Mouse (Mus musculus) 416B (cell line): ENCODE data around the gene Ncoa3.

Experiments used
- DNase-seq: peaks from one replicate; pipeline ENCODE4 v3.0.0; 2011; ENCODE audit warnings: low read depth

The Ncoa3 gene

DNA sequence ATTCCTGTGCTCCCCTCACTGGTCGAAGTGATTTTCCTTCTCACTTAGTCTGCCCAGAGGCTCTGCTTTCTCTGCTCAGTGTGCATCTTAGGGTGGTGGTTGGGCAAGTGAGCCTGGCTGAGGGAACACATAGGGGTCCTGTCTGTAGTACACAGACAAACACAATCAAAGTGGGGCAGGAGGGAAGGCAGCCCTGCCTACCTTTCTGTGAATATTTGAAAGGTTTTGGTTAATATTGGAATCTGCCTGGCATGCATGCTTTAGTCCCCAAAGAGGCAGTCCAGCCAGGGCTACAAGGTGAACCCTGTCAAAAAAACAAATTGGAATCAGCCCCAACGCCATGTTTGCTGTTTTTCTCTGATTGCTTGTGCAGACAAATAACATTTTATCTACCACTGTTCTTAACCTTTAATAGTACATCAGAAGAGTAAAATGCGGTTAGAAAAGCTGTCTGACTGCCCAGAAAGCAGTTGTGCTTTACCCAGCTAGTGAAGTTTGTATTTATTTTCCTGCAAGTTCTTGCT lies 42.6 kb downstream of the Ncoa3 start:
- DNase-seq: no peak

DNA sequence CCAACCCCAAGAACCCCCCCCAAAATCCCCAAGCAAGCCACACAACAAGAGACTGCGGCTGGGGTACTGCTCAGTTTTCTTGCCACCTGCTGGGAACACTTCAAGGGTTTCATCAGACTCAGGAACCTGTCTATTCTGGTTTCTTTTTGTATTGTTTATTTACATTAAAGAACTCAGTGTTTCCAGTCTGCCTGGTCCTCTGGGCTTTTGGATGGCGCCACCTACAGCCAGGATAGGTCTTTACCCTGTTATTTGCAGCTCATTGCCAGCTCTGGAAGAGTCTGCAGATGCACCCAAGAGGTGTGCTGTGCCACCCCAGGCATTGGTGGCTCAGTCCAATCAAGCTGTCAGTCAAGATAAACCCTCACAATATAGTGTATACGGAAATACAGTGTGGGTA lies 43.3 kb downstream of the Ncoa3 start:
- DNase-seq: peak; percentile 86

DNA sequence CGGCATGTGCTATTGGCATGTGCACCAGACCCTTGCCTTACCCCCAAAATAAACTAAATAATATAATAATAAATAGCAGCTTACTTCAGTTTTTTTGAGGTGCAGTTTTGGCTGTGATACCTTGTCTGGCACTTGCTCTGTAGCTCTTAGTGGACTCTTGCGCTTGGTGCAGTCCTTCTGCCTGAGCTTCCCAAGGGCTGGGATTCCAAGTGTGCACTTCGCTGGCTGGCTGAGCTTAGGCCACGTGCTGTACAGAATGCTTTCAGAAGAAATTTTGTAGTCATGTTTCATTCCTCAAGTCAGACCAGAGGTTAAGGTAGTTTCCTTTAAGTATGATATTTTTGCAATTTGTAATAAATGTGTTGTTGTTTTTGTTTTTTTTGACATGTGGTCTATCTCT lies 47.2 kb downstream of the Ncoa3 start:
- DNase-seq: no peak

DNA sequence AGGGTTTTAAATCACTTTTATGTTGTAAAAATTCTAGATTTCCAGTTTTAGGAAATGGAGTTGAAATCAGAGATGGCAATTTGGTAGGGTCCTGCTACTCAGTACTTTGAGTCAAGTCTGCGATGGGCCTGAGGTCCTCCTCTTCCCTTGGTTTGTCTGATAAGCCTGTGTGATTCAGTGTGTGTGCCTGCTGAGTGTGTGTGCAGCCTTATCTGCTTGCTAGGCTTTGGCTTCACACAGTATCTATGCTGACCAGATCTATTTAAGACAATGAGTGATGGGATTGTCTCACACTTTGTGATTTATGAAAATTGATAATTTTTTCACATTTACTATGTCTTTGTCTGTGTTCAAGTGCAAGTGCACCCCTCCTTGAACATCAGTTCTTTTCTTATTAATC lies 50.1 kb downstream of the Ncoa3 start:
- DNase-seq: peak; percentile 72

DNA sequence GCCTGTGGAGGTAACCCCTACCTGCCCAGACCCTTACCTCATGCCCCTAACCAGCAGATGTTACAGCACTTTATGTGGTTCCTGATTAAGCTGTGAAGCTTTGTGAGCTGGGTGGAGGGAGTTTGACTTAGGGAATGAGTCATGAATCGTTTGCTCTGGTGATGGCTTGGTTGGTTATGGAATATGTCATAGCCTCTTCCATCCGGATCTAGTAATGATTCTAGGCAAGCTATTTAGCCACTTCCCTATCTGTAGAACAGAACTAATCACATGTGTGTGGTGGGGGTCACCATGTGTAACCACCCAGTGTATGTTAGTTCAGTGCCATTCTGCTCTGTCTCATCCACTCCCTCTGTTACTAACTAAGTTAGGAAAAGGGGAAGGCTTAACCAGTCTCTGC lies 52.6 kb downstream of the Ncoa3 start:
- DNase-seq: peak; percentile 84

DNA sequence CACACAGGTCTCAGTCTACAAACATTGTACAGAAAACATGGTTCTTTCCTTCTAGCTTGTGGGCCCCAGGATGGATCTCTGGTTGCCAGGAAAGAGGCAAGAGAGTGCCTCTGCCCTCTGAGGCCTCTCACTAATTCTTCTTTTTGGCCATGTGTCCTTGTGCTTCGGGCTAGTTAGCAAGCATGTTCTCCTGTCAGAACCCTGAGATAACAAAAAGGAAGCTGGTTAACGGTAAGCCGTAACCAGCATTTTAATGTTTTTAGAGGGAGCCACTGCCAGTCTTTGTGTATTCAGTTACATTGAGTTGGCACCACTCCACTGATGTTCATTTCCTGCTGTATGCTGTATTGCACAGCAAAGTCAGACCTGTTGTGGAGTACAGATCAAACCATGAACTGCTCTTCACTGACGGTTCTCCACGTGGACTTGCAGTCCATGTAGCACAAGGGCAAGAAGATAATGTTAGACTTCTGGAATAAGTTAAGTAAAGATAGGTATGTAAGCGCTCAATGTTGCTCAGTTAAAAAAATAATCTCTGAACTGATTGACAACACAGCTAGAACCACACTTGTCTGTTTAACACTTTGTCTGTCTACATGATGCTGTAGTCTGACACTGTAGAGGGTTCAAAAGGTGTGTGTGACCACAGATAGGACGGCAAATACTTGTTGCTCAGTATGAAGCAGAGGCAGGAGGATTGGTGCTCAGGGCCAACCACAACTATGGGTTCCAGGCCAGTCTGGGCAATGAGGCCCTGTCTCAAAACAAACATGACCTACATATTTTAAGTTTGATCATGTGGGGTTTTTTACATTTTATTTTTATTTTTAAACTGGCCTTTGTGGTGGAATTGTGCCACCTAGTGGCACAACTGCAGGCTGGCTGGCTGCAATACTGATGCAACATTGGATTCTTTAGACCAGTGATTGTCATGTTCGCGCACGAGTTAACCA lies 53.4 kb downstream of the Ncoa3 start:
- DNase-seq: peak; percentile 83

DNA sequence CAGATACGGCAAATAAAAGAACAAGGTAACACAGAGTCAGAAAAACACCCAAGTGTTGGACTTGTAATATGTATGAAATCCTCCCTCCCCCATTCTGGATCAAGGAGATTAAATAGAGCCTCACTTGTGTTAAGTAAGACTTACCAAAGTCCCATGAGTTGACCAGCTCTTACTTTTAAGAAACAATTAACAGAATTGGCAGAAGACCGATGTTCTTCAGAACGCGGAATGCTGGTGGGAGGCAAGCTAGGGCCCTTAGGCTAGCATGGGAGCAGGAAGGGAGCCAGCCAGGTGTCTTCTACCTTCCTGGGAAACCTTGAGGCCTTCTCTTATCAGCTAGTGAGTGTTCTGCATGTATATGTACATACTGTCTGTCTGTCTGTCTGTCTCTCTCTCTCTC lies 55.5 kb downstream of the Ncoa3 start:
- no peak for DNase-seq

DNA sequence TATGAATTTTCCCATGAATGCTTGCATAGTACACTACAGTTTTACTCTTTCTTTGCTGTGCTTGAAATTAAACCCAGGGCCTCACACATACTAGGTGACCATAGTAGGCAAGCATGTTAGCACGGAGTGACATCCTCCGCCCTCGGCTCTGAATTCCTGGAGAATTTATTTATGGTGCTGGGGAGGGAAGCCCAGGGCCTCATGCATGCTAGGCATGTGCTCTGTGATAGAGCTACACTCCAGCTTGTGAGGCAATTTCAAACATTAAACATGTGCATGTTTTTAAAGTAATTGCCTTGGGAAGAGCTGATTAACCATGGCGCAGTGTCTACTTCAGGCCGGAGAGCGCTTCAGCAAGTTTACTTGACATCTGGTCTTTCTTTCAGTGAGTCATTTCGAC lies 56.4 kb downstream of the Ncoa3 start:
- no peak for DNase-seq

DNA sequence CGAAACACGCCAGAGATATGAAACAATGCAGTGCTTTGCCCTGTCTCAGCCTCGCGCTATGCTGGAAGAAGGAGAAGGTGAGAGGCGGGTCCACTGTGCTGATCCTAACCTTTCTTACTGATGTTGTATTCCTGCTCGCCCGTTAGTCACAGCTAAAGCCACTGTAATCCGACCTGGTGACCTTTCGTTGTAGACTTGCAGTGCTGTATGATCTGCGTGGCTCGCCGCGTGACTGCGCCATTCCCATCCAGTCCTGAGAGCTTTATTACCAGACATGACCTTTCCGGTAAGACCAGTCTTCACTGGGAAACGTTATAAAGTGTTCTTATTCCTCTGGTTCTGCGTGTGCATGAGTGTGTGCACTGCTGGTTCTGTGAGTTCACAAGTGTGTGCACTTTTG lies 59.0 kb downstream of the Ncoa3 start:
- no peak for DNase-seq

DNA sequence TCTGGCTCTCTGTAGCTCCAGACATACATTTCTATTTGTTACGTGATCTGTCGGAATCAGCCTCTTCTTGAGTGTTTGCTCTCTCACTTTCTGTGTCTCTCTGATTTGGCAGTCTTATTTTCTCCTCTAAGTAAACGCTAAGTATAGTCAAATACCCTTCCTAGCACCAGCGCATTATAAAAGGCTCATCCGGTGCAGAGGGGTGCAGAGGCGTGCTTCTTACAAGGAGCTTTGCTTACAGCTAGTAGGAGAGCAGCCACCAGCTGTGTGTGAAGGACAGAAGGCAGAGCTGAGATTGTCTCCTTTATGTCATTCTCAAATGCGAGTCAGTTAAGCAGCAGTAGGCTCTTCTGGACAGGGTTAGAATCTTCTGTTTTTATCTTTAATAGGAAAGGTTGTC lies 59.5 kb downstream of the Ncoa3 start:
- no peak for DNase-seq

DNA sequence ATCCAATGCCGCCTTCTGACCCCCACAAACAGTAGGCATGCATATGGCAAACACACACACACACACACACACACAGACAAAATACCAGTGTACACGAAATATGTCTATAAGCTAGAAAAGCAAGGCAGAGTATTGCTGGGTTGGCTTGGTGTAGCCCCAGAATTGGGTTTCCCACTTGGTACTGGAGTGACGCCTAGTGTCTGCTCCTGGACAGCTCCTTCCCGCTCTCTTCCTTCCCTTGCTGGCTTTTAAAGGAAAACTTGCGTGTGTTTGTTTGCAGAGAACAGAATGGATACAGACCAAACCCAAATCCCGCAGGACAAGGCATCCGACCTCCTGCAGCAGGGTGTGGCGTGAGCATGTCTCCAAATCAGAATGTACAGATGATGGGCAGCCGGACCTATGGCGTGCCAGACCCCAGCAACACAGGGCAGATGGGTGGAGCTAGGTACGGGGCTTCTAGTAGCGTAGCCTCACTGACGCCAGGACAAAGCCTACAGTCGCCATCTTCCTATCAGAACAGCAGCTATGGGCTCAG lies 61.6 kb downstream of the Ncoa3 start:
- no peak for DNase-seq

DNA sequence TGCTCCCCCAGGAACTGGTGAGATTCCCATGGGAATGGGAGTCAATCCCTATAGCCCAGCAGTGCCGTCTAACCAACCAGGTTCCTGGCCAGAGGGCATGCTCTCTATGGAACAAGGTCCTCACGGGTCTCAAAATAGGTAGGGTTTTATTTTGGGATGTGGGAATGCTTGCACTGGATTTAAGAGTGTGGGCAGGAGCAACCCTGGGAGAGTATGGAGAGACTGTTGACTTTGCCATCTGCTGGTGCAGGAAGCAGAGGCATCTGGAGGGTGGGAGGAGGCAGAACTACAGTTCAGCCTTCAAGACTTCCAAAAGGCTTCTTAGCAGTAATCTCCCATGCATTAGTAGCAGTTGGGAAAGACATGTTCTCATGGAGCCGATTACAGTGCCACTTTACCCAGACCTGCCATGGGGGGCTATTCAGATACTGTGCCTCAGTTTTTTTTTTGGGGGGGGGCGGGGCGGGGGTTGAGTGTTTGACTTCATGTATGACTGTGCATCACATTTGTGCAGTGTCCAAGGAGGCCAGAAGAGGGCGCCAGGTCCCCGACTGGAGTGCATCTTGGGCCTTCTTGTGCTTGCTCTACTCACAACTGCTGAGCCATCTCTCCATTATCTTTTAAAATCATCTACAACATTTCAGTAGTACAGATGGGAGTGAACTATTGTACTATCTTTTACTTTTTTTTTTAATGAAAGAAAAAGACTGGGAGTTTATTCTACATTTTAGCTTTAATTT lies 67.4 kb downstream of the Ncoa3 start:
- peak; percentile 51 for DNase-seq

DNA sequence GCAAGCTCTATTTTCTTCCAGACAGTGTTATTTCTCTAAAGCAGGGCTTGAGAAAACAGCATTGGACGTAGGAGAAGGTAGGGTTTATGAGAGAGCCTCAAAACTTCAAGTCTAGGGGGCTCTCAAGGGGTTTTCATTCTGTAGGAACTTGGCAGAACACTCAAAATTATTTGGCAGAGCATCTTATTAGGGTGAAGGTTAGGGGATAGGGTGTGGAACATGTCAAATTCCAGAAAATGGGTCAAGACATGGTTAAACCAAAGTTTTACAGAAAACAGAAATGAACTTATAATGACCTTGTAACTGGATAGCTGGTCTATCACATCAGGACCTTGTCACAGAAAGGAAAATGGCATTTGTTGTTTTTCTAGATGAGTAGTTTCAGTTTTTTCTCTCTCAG lies 69.6 kb downstream of the Ncoa3 start:
- DNase-seq: no peak

DNA sequence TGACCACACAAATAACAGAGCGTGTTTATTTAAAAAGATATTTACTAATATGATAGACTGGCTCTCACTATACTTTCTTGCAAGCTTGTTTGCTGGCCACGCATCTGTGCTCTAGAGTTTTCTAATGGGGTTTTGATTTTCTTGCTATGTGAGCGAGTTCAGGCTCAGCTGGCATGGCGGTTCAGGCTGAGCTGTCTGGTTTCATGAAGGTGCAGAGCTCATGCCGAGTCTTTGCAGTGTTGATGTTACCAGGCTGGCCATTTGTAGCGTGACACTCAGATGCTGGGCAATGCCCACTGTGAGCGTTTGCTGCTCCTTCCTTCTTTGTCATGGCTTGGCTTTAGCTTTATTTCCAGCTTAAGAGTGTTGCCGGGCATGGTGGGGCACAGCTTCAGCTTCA lies 70.0 kb downstream of the Ncoa3 start:
- no peak for DNase-seq

DNA sequence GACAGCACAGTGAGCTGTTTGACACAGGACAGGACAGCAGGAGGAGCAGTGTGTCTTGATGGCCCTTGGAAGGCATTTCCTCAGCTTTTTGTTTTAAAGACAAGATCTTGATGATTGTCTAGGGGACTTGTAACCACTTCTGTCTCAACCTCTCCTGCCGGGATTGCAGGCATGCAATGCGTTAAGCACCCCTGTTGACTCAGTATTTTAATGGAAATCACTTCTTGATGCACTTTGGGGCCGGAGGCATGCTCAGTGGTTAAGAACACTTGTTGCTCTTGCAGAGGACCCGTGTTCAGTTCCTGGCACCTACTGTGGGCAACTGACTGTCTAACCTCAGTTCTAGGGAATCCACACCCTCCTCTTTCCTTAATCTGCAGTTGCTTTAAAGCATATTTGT lies 74.0 kb downstream of the Ncoa3 start:
- no peak for DNase-seq

DNA sequence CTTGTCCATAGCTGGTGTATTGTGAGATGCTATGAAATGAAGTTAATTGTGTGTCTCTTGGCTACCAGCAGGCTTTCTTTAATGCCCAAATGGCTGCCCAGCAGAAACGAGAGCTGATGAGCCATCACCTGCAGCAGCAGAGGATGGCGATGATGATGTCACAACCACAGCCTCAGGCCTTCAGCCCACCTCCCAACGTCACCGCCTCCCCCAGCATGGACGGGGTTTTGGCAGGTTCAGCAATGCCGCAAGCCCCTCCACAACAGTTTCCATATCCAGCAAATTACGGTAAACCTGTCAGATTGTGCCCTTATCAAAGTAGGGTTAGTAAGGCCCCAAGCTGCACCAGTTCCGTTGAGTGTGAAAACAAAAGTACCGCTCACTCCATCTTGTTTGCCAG lies 75.8 kb downstream of the Ncoa3 start:
- DNase-seq: no peak

DNA sequence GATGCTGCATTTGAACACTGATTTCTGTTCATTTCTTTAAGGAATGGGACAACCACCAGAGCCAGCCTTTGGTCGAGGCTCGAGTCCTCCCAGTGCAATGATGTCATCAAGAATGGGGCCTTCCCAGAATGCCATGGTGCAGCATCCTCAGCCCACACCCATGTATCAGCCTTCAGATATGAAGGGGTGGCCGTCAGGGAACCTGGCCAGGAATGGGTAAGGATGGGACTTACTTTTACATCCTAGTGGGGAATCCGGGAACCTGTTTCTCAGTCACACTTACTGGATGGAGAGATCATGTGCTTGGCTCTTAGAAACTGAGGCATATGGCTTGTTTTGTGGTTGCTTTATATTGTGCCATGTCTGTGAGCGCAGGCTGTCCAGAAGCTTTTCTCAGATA lies 76.7 kb downstream of the Ncoa3 start:
- no peak for DNase-seq

DNA sequence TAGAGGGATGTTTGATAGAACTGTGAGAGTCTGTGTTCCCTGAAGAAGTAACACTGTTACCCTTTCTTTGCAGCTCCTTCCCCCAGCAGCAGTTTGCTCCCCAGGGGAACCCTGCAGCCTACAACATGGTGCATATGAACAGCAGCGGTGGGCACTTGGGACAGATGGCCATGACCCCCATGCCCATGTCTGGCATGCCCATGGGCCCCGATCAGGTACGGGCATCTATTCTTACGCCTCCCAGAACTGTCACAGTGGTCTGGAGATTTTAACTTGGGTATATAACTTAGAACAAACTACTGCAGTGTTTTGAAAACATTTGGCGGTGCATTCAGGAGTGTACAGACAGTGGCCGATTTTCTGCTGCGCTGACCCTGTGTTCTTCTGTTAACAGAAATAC lies 77.3 kb downstream of the Ncoa3 start:
- no peak for DNase-seq

DNA sequence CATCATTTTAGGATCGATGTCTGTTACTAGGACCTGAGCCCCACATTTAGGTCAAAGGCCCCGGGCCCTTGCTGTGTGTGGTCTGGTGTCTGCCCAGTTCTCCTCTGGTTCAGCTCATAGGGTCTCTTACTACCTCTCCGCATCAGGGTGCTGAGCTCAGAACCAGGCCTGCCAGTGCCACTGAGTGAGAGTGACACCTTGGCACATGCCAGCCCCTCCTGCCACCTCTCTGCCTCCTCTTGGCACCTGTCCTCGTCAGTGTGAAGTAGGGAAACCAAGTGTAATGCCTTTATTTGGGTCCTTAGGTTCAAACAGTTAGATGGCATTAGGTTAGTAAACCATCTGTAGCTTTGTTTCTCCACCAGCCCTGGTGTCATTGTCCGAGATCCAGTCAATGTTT lies 79.0 kb downstream of the Ncoa3 start:
- no peak for DNase-seq

DNA sequence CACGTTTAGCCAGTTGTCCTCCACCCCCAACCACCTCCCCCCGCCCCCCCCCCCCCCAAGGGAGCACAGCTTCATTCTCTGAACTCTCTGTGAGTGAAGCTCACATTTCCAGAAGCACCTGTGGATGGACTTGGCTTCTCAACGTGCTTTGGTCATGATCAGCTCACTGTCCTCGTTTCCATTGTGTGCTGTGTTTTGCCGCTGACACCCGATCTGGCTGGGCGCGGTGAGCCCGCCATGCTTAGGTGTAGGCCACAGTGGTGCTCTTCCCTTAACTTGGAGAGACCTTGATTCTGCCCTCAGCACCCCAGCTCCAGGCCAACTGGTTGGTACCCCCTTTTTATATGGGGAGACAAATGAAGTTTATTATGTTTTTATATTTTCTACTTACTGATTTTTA lies 79.5 kb downstream of the Ncoa3 start:
- no peak for DNase-seq

DNA sequence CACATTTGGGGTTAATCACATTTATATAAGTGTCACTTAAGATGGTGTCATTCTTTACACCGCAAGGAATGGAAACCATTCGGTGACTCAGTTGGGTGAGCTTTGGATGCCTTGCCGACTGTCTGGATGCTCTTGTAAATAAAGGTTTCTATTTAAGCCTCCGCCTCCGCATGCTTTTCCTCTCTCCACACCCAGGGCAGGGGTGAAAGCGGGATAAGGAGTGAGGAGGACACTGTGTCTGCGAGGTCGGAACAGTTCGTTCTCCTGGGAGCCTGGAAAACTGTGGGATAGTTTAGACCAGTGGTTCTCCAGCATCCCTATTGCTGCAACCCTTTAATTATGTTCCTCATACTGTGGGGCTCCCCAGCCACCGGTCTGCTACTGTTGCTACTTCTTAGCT lies 80.6 kb downstream of the Ncoa3 start:
- DNase-seq: no peak

DNA sequence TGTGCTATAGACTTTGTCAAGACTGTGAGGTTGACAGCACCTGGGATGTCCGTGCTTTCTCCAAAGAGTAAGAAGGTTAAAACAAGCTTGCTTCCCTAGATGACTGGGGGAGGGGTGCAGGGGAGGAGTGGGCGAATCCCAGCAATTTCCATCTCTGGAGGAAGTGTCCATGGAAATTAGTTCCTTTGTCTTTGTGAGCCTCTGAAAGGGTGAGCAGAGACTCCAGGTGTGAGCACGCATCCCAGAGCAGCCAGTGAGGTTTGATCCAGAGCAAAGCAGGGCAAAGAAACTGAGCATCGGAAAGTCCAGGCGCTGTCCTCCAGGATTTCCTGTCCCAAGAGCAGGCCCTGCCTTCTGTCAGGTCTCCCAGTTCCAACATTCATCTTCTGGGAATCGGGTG lies 81.9 kb downstream of the Ncoa3 start:
- no peak for DNase-seq

DNA sequence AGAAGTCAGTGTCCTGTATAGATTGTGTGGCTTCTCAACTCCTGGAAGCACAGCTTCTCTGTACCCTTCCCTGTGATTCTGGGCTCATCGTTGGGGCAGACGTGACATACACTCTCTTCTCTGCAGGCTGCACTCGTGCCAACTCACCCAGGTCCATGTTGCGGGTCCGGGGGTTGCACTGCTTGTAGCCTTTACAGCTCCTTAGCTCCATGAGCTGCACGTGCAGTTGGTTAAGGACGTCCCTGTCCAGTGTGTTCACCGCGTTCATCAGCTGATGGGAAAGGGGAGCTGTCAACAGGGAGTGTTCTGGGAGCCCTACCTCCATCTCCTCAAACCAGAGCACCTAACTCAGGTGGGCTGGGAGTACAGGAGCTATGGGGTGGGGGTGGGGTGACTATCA lies 84.9 kb downstream of the Ncoa3 start:
- no peak for DNase-seq
